Mouse (Mus musculus) urinary bladder, postnatal 36 days (tissue): ENCODE data around the gene Zfp273.
"Not testable (repeated sequence)": the region's sequence is repeated elsewhere in the genome, so short reads cannot be mapped to it uniquely, and the experiment has no call there.

Experiments
- DNase-seq, 2 experiments: peaks; one replicate each; pipeline ENCODE4 v3.0.0; 2022; ENCODE audit warnings: low spot score in 2 of 2, mixed read lengths in 1 of 2

Gene Zfp273

DNA sequence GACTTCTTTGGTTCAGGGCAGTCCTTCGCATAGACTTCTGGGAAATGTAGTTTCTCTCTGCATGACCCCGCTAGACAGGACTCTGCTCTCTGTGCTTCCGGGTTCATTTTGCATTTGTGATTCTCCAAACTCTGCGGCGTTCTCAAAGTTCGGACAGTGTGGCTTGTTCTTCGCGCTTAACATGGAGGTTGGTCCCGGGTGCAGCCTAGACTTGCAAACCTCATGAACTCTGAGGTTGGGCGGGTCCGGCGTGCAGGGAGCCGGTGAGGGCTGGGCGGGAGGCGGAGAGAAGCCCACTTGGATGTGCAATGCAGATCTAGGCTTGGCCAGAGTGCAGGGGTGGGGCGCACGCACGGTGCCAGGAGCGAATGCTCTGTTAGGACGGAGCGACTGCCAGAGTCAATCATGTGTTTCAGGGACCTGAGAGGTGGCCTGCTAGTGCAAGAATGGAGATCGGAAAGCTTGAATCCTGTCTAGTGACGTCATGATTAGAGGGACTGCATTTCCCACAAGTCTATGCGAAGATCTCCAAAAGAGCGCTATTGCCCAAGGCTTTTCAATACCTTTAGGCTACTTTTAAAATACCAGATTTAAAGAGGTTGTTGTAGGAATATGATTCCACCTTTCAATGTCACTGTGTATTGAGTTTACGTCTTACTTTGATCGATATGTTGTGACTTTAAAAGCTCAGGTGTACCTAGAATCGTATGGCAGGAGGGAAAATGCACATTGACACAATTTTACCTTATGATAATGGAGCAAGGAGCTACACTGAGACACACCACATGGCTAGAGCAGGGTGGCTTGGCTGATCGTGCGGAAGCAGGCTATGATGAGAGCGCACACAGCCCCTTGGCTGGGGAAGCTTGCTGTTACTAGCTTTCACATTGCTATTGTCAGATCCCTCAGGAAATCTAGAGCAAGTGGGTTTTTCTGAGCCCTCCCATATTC is at the start of gene Zfp273:
TSS of gene Zfp273 (plus strand) at position 31 of the 951 bp plus-strand sequence.
- peak; percentile 78 to 80 for DNase-seq

GRCm38 (mm10) chr13:67779265-67780221 is 34.0 kb upstream of the Zfp273 start, which contains the start of gene Zfp493:
Gene Zfp493, plus strand, starts transcription at chr13:67779693.
- peak; percentile 55 to 67 for DNase-seq

DNA sequence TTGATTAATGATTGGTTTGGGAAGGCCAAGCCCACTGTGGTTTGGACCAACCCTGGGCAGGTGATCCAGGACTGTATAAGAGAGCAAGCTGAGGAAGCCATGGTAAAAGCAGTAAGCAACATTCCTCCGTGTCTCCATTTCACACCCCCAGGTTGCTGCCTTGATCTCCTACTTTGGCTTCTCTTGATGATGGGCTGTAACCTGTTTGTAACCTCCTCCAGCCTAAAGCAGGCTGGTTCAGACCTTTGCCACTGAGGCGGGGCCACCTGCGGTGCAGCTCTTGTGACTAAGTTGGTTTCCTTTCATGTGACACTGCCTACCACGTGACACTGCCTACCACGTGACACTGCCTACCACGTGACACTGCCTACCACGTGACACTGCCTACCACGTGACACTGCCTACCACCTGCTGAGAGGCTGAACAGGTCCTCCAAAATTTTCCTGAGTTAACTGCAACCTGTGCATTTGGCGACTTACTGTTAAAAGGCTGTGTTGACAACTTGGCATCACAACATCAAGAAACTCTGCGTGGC is 21.6 kb upstream of the Zfp273 start:
- DNase-seq = no peak

- DNase-seq = no peak
These were observed 14.9 kb upstream of the Zfp273 start for GRCm38 (mm10) chr13:67798618-67799017.

DNA sequence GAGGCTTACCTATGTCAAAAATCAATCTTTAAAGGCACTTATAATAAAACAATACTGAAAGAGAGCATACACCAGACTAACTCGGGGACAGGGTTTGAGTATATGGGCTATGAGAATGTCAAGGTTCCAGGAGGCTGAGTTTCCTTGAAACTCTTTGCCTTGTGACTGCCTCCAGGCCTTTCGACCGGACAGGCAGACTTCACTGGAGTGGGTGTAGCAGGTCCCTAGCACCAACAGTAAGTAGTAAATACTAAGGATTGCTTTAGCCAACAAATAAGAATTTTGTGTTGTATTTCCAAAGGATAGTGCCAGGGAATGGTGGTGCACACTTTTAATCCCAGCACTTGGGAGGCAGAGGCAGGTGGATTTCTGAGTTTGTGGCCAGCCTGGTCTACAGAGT is 14.4 kb upstream of the Zfp273 start:
- not testable (repeated sequence) for DNase-seq

GRCm38 (mm10) chr13:67811651-67812210 is 1.8 kb upstream of the Zfp273 start:
- no peak for DNase-seq

GRCm38 (mm10) chr13:67812961-67813709 is 405 bp upstream of the Zfp273 start:
- DNase-seq = no peak

- no peak for DNase-seq
These were observed 5.1 kb downstream of the Zfp273 start for GRCm38 (mm10) chr13:67818636-67819035.

DNA sequence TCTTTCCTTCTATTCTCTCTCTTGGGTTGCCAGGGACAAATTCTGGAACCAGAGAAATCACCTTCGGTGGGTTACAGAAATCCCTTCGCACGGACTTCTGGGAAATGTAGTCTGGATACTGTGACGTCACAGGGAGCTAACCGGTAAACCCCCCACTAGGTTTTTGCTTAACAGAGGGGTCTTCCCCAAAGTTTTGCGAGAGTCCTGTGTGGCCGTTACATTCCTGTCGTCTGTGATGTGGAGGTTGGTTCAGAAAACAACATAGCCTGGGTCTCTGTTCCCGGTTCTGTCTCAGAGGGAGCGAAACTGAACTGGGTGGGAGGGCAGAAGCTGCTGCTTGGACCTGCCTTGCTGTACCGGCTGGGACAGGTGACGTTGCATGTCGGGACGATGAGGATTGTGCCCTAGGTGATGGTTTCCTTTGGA is 17.4 kb downstream of the Zfp273 start, which contains the start of gene Gm10037:
TSS of gene Gm10037 (plus strand) at position 196 of the 426 bp plus-strand sequence.
- peak; percentile 47 to 64 for DNase-seq

- DNase-seq = not testable (repeated sequence)
These were observed 19.6 kb downstream of the Zfp273 start for GRCm38 (mm10) chr13:67833137-67833536.

DNA sequence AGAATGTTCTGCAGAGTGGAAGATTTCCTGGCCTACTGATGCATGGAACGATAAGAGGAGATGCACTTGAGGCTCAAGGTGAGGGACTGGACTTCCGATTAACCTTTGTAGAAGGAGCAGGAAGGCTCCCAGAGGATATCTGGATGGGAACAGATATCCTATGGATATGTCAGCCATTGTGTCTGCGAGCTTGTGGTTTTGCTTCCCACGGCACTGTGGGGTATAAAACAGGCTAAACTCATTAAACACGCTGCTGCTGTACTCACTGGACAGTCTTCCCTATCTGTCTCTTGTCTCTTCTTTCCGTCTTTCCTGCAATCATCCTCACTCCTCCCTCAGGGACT is 30.2 kb downstream of the Zfp273 start:
- DNase-seq = no peak

DNA sequence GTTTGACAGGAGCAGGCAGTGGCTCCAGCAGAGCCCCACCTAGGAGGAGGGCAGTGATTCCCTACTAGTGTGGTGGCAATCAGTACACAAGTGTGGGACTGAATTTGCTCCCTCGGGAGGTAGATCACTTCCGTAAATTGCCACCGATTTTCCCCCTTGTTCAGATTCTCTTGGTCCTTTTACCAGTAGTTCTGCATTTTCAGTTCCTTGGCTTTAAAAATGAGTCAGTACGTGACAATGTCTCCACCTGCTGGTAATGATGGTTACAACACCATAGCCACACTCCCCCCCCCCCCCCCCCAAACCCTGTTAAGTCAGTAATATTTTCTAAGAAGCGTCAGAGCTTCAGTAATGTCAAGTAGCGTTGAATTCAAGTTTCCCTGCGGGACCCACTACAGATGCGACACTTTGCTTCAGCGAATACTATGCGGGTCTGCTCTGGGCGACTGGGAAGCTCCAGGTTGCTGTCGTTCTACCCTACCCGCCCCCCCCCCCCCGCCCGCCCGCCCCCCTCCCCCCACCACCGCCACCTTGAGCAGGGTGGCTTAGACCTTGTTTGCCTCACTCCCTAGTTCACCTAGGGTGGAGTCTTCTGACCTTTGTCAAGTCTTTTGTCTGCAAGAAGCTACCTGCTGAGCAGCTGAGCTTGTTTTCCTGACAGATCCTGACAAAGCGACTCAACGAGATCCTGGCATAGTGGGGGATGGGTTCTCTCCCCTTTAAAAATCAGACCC is 30.7 kb downstream of the Zfp273 start:
- DNase-seq = peak; percentile 11 to 28

DNA sequence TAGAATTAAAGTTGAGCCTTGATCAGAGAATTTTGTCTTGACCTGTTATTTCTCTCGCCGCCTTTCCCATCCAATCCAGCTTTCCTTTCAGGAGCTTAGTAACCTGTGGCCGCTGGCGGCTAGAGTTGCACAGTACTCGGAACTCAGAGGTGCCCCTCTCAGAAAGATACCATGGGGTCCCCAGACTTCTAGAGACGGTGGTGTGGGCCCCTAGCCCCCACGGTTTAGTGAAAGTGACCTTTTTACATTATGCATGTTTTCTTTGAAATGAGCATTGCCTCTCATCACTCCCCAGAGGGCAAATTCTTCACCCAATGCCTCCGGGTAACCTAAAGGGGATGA is 31.3 kb downstream of the Zfp273 start:
- DNase-seq = no peak

DNA sequence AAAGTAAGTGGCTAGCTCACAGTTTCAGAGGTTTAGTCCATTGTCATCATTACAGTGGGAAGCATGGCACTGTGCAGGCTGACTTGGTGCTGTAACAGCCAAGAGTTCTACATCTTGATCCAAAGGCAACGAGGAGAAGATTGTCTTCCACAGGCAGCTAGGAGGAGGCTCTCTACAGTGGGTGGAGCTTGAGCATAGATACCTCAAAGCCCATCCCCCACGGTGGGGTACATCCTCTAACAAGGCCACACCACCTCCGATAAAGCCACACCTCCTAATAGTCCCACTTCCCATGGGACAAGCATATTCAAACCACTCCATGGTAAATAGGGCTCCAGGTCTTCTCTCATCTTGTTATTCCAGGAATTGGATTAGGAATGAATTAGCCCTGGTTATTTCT is 36.8 kb downstream of the Zfp273 start:
- DNase-seq = no peak

GRCm38 (mm10) chr13:67853130-67853529 is 39.6 kb downstream of the Zfp273 start:
- no peak for DNase-seq

- DNase-seq = no peak
These were observed 40.4 kb downstream of the Zfp273 start for GRCm38 (mm10) chr13:67853983-67854382.

DNA sequence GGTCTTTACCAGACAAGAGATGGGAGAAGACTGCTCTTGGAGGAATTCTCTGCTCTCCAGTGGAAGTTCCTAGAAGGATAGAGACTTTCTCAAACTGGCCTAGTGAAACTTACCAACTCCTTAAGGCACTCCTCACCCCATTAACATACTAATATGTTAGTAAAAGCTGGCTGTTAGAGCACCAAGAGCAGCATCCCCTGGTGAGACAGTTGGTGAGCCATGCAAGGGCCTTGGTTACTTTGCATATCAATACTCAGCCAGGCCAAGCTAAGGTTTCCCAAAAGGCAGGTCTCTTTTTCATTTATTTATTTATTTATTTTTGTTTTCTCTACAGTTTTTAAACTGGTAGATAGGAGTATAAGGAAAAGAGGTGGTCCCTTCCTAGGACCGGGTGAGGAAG is 43.8 kb downstream of the Zfp273 start:
- no peak for DNase-seq

DNA sequence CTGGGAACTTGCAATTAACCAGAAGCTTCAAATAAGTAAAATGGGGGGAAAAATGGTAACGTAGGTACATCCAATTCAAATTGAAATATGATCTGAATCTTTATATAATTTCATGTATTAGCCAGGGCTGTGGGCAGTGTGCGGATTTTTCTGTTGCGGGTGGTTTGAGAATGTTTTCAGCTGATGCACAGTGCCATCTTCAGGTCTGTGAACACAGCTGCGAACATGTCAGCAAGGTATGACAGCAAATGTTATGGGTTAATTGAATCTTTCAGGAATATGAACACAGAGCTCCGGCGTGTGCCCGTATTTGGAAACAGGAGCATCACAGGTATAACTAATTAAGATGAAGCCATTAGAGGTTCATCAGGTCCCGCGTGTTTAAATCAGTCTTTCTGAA is 49.0 kb downstream of the Zfp273 start:
- DNase-seq = no peak

GRCm38 (mm10) chr13:67863026-67863425 is 49.5 kb downstream of the Zfp273 start, which contains the start of gene BC048507:
Gene BC048507, plus strand, starts transcription at chr13:67863326.
- no peak for DNase-seq

DNA sequence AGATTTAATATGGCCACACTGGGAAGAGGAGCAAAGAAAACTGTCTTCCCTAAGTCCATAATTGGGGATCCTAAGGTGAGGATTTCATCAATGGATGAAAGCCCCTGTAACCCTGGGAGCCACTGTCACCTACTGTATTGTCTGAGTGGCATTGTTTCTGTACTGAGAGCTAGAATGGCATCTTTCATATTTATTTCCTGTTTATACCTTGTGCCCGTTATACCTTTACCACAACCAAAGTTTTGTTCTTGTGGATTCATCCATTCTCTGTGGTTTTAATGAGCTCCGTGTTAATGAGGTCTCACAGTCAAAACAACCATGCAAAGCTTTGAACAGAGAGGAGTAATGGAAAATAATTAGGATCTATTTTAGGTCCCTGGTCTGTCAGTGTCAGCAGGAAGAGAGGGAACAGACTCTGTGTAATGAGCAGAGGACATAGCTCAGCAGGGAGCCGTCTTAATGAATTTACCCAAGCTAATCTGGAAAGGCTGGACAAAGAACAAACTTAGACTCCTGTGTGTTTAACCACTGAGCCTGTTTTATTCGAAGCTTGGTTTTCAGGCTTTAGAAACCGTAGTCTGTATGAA is 51.3 kb downstream of the Zfp273 start:
- no peak for DNase-seq
